Mouse (Mus musculus) lung, adult 2 months (tissue): ENCODE measurements around the gene Gm10697.
"Not testable (repeated sequence)": the region's sequence is repeated elsewhere in the genome, so short reads cannot be mapped to it uniquely, and the experiment has no call there.

Experiments used
- CTCF ChIP-seq: fragments of 200-500 bp; IDR thresholded peaks from 2 replicates; pipeline ENCODE4 v1.5.1; 2011; ENCODE audit warnings: mild to moderate bottlenecking, low read length, control low read depth; ENCODE audit not compliant: insufficient read depth
- POLR2A ChIP-seq: fragments of 200-500 bp; IDR thresholded peaks from 2 replicates; pipeline ENCODE4 v1.6.1; 2011; ENCODE audit warnings: low read depth, mild to moderate bottlenecking, control low read depth, low read length, borderline replicate concordance; ENCODE audit errors: extremely low read depth

GRCm38 (mm10) chr3:94049566-94050121 lies 22.8 kb downstream of the Gm10697 start:
- TF ChIP-seq CTCF, POLR2A: not testable (repeated sequence)
